Mouse (Mus musculus): Measurements from ENCODE around the gene Igf2bp3. TPM values are rescaled to one million over a fixed set of nuclear protein-coding genes. Genes with fewer than 3 reads are reported as not detected.

The Igf2bp3 gene
- polyA plus RNA-seq, 1 experiment from 2014 or later = 96.1 TPM

GRCm38 (mm10) chr6:49159971-49160370, 54.8 kb downstream of the Igf2bp3 start:
- H3K4me1 ChIP-seq = peaks cover 45% of the 10 kb centered on the region
- DNase-seq (ENCODE audit: low spot score) = no peak
- H3K27ac ChIP-seq = no peak overlapping the region
- 81% methylated on average over 2 of the region's 2 CpGs for WGBS
- no peaks in the 10 kb centered on the region for H3K36me3 ChIP-seq
- H3K27me3 ChIP-seq (ENCODE audit: insufficient read depth, poor library complexity, severe bottlenecking) = no peaks in the 10 kb centered on the region
- no peak overlapping the region for H3K4me3 ChIP-seq
- no peaks in the 10 kb centered on the region for H3K9me3 ChIP-seq

- WGBS = 74% methylated on average over 3 of the region's 3 CpGs
- Histone ChIP-seq H3K4me1 (peaks cover 28% of the 10 kb centered on the region), H3K9me3 (no peaks in the 10 kb centered on the region), H3K27me3 (ENCODE audit: insufficient read depth, poor library complexity, severe bottlenecking) (no peaks in the 10 kb centered on the region), H3K36me3 (no peaks in the 10 kb centered on the region), H3K4me3 (no peak overlapping the region), H3K27ac (no peak overlapping the region)
- DNase-seq (ENCODE audit: low spot score) = no peak
These were observed 58.0 kb downstream of the Igf2bp3 start for GRCm38 (mm10) chr6:49156826-49157175.

GRCm38 (mm10) chr6:49156170-49156825, 58.5 kb downstream of the Igf2bp3 start:
- no peaks in the 10 kb centered on the region for H3K36me3 ChIP-seq
- no peaks in the 10 kb centered on the region for H3K27me3 ChIP-seq (ENCODE audit: insufficient read depth, poor library complexity, severe bottlenecking)
- H3K27ac ChIP-seq = no peak overlapping the region
- 73% methylated on average over 5 of the region's 5 CpGs for WGBS
- no peak for DNase-seq (ENCODE audit: low spot score)
- no peaks in the 10 kb centered on the region for H3K9me3 ChIP-seq
- H3K4me1 ChIP-seq = peaks cover 31% of the 10 kb centered on the region
- no peak overlapping the region for H3K4me3 ChIP-seq

- Histone ChIP-seq H3K27me3 (ENCODE audit: insufficient read depth, poor library complexity, severe bottlenecking) (no peaks in the 10 kb centered on the region), H3K9me3 (no peaks in the 10 kb centered on the region), H3K36me3 (no peaks in the 10 kb centered on the region), H3K27ac (no peak overlapping the region), H3K4me1 (peaks cover 54% of the 10 kb centered on the region), H3K4me3 (no peak overlapping the region)
- no peak for DNase-seq (ENCODE audit: low spot score)
- WGBS = 70% methylated on average over 4 of the region's 4 CpGs
These were observed 63.3 kb downstream of the Igf2bp3 start for GRCm38 (mm10) chr6:49151465-49151864.

GRCm38 (mm10) chr6:49150349-49151229, 64.2 kb downstream of the Igf2bp3 start:
- no peak for DNase-seq (ENCODE audit: low spot score)
- Histone ChIP-seq H3K9me3 (no peaks in the 10 kb centered on the region), H3K4me1 (peaks cover 60% of the 10 kb centered on the region), H3K27ac (no peak overlapping the region), H3K4me3 (no peak overlapping the region), H3K36me3 (no peaks in the 10 kb centered on the region), H3K27me3 (ENCODE audit: insufficient read depth, poor library complexity, severe bottlenecking) (no peaks in the 10 kb centered on the region)
- 88% methylated on average over 9 of the region's 9 CpGs for WGBS

GRCm38 (mm10) chr6:49149202-49149930, 65.4 kb downstream of the Igf2bp3 start:
- 75% methylated on average over 5 of the region's 5 CpGs for WGBS
- H3K36me3 ChIP-seq = no peaks in the 10 kb centered on the region
- H3K27ac ChIP-seq = no peak overlapping the region
- H3K27me3 ChIP-seq (ENCODE audit: insufficient read depth, poor library complexity, severe bottlenecking) = no peaks in the 10 kb centered on the region
- DNase-seq (ENCODE audit: low spot score) = no peak
- H3K4me3 ChIP-seq = no peak overlapping the region
- no peaks in the 10 kb centered on the region for H3K9me3 ChIP-seq
- peaks cover 70% of the 10 kb centered on the region for H3K4me1 ChIP-seq

- peaks cover 70% of the 10 kb centered on the region for H3K4me1 ChIP-seq
- no peak for DNase-seq (ENCODE audit: low spot score)
- 43% methylated on average over 4 of the region's 4 CpGs for WGBS
- no peaks in the 10 kb centered on the region for H3K36me3 ChIP-seq
- H3K27me3 ChIP-seq (ENCODE audit: insufficient read depth, poor library complexity, severe bottlenecking) = no peaks in the 10 kb centered on the region
- H3K27ac ChIP-seq = peak overlapping the region; percentile 42; the same call in 1 of the 2 replicates
- no peaks in the 10 kb centered on the region for H3K9me3 ChIP-seq
- H3K4me3 ChIP-seq = no peak overlapping the region
These were observed 66.0 kb downstream of the Igf2bp3 start for GRCm38 (mm10) chr6:49148781-49149180.

- 79% methylated on average over 7 of the region's 7 CpGs for WGBS
- DNase-seq (ENCODE audit: low spot score) = no peak
- no peak overlapping the region for H3K4me3 ChIP-seq
- no peaks in the 10 kb centered on the region for H3K27me3 ChIP-seq (ENCODE audit: insufficient read depth, poor library complexity, severe bottlenecking)
- peaks cover 70% of the 10 kb centered on the region for H3K4me1 ChIP-seq
- H3K9me3 ChIP-seq = no peaks in the 10 kb centered on the region
- 0 out of 2 replicates have a peak overlapping the region, but pooled peaks have one; percentile 56 for H3K27ac ChIP-seq
- no peaks in the 10 kb centered on the region for H3K36me3 ChIP-seq
These were observed 66.4 kb downstream of the Igf2bp3 start for GRCm38 (mm10) chr6:49148368-49148767.

GRCm38 (mm10) chr6:49146461-49146860, 68.3 kb downstream of the Igf2bp3 start:
- no peak overlapping the region for H3K4me3 ChIP-seq
- H3K27me3 ChIP-seq (ENCODE audit: insufficient read depth, poor library complexity, severe bottlenecking) = no peaks in the 10 kb centered on the region
- H3K27ac ChIP-seq = no peak overlapping the region
- WGBS = 84% methylated on average over 2 of the region's 2 CpGs
- peaks cover 67% of the 10 kb centered on the region for H3K4me1 ChIP-seq
- no peak for DNase-seq (ENCODE audit: low spot score)
- H3K9me3 ChIP-seq = no peaks in the 10 kb centered on the region
- H3K36me3 ChIP-seq = no peaks in the 10 kb centered on the region

GRCm38 (mm10) chr6:49142428-49142827, 72.3 kb downstream of the Igf2bp3 start:
- 89% methylated on average over 9 of the region's 9 CpGs for WGBS
- no peak for DNase-seq (ENCODE audit: low spot score)
- H3K4me1 ChIP-seq = peaks cover 57% of the 10 kb centered on the region
- 0 out of 2 replicates have a peak, but pooled peaks cover 3% of the 10 kb centered on the region for H3K36me3 ChIP-seq
- H3K27me3 ChIP-seq (ENCODE audit: insufficient read depth, poor library complexity, severe bottlenecking) = no peaks in the 10 kb centered on the region
- H3K27ac ChIP-seq = no peak overlapping the region
- no peak overlapping the region for H3K4me3 ChIP-seq
- H3K9me3 ChIP-seq = no peaks in the 10 kb centered on the region

GRCm38 (mm10) chr6:49141125-49141524, 73.6 kb downstream of the Igf2bp3 start:
- H3K27me3 ChIP-seq (ENCODE audit: insufficient read depth, poor library complexity, severe bottlenecking) = no peaks in the 10 kb centered on the region

GRCm38 (mm10) chr6:49138159-49139051, 76.4 kb downstream of the Igf2bp3 start:
- Histone ChIP-seq H3K9me3 (no peaks in the 10 kb centered on the region), H3K27ac (no peak overlapping the region), H3K4me1 (peaks cover 51% of the 10 kb centered on the region), H3K4me3 (no peak overlapping the region), H3K27me3 (ENCODE audit: insufficient read depth, poor library complexity, severe bottlenecking) (no peaks in the 10 kb centered on the region), H3K36me3 (0 out of 2 replicates have a peak, but pooled peaks cover 5% of the 10 kb centered on the region)
- WGBS = 62% methylated on average over 17 of the region's 17 CpGs
- no peak for DNase-seq (ENCODE audit: low spot score)

More at GRCm38 (mm10) chr6:49141125-49141524, 73.6 kb downstream of the Igf2bp3 start:
- H3K9me3 ChIP-seq = no peaks in the 10 kb centered on the region
- no peak overlapping the region for H3K4me3 ChIP-seq
- no peak overlapping the region for H3K27ac ChIP-seq
- H3K4me1 ChIP-seq = peaks cover 54% of the 10 kb centered on the region
- 70% methylated on average over 5 of the region's 5 CpGs for WGBS
- H3K36me3 ChIP-seq = 0 out of 2 replicates have a peak, but pooled peaks cover 3% of the 10 kb centered on the region
- DNase-seq (ENCODE audit: low spot score) = no peak
